Comparison of ENCODE assay signal across 9 mouse cellular contexts in the genomic region with DNA sequence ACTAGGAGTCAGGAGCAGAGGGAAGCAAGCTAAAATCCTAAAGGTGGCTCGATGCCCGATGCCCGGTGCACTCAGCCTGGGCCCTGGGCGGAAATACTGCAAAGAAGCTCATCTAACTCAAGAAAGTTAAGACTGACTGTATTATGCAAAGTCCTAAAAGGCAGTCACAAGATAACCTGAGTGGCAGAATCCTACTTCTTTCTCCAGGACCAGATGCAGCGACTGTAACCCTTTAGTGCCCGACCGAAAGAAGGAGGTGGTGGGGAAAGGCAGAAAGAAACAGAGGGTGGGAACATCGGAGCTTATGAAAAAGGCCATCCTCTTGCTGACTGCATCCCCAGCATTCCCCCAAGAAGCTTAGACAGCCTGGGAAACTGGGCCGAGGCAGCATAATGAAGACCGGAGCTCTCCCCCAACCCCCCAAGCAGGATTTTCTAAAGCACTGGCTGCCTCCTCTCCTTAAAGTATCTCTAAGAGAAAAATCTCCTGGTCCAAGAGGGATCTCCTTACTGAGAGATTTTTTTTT.
DNase-seq lines count a peak whose midpoint lies in the region; ATAC-seq and TF ChIP-seq lines count a peak whose summit lies in the region.
"Had no signal": no experiment of that assay in that cellular context is flagged by ENCODE, and none has a peak within 500 bp of the region (broad histone marks: within the 10 kb centered on the region; RNA-seq: fewer than 3 reads in every experiment).

No protein-coding gene starts in this region.

- peak overlapping the region; percentile 60 for H3K4me3 ChIP-seq in heart, embryonic 12.5 days
- H3K4me3 ChIP-seq in midbrain, postnatal 0 days (ENCODE audit: low read depth, low read length): peak overlapping the region; percentile 56

- 4% methylated on average over 10 of the region's 10 CpGs for WGBS in heart, embryonic 12.5 days
- WGBS in midbrain, postnatal 0 days: under 1% methylated on average over 10 of the region's 10 CpGs

- TF ChIP-seq CTCF in midbrain, postnatal 0 days (IDR thresholded peaks at IDR 0.05): no peak

- peak overlapping the region; percentile 97 for H3K4me2 ChIP-seq in heart, embryonic 12.5 days
- H3K4me2 ChIP-seq in midbrain, postnatal 0 days (ENCODE audit: low read depth, low read length, poor library complexity, severe bottlenecking): peak overlapping the region; percentile 61

- peak overlapping the region; percentile 55 for H3K9ac ChIP-seq in heart, embryonic 12.5 days
- peak overlapping the region; percentile 67 for H3K9ac ChIP-seq in midbrain, postnatal 0 days (replicated peaks; ENCODE audit: low read length, poor library complexity, severe bottlenecking)

- H3K36me3 ChIP-seq in heart, embryonic 12.5 days: no peaks in the 10 kb centered on the region
- H3K36me3 ChIP-seq in midbrain, postnatal 0 days (ENCODE audit: insufficient read depth, low read length): no peaks in the 10 kb centered on the region

- peak; percentile 38 to 58 for DNase-seq in layer of hippocampus, adult 18-20 months (ENCODE audit: low spot score in 2 of 2)
- DNase-seq in layer of hippocampus, adult 9-11 months: no peak
- peak; percentile 64 to 77 for DNase-seq in cerebellum, postnatal 14 days
- DNase-seq in layer of hippocampus, postnatal 25 days (ENCODE audit: extremely low spot score in 1 of 2, low spot score in 1 of 2): peak; percentile 45 to 62
- peak; percentile 53 for DNase-seq in midbrain, postnatal 0 days (ENCODE audit: low spot score)
- DNase-seq in spleen, adult 18-20 months: no peak

- ATAC-seq in heart, embryonic 12.5 days (ENCODE audit: insufficient number of reproducible peaks, low FRiP score): no peak
- ATAC-seq in midbrain, postnatal 0 days (ENCODE audit: low FRiP score): peak; percentile 53
- no peak for ATAC-seq in erythroid progenitor cell, adult 5-6 weeks (replicated peaks; ENCODE audit: low FRiP score, poor library complexity, severe bottlenecking)
- ATAC-seq: Patski had no signal

- H3K27ac ChIP-seq in heart, embryonic 12.5 days (ENCODE audit: poor library complexity, severe bottlenecking): no peak overlapping the region
- peak overlapping the region; percentile 77 for H3K27ac ChIP-seq in midbrain, postnatal 0 days (ENCODE audit: low read depth, low read length)

- H3K4me1 ChIP-seq in heart, embryonic 12.5 days (replicated peaks): 0 out of 2 replicates have a peak, but pooled peaks cover 8% of the 10 kb centered on the region
- peaks cover 6% of the 10 kb centered on the region; the same call in 1 of the 2 replicates for H3K4me1 ChIP-seq in midbrain, postnatal 0 days (ENCODE audit: insufficient read depth, low read length)

- H3K27me3 ChIP-seq in heart, embryonic 12.5 days (replicated peaks): no peaks in the 10 kb centered on the region
- no peaks in the 10 kb centered on the region for H3K27me3 ChIP-seq in midbrain, postnatal 0 days (ENCODE audit: insufficient read depth, low read length)

- H3K9me3 ChIP-seq in heart, embryonic 12.5 days (replicated peaks): no peaks in the 10 kb centered on the region
- H3K9me3 ChIP-seq in midbrain, postnatal 0 days (ENCODE audit: low read length): no peaks in the 10 kb centered on the region

Comparison
In these comparisons a context has a peak if more than half of its experiments do, and no peak if none do; other contexts are left out.
1. DNase-seq: peak in layer of hippocampus, adult 18-20 months (2 of 2), cerebellum, postnatal 14 days (2 of 2), layer of hippocampus, postnatal 25 days (2 of 2) and midbrain, postnatal 0 days (single experiment); none in layer of hippocampus, adult 9-11 months (single experiment) and spleen, adult 18-20 months (0 of 2).